Mouse (Mus musculus): ENCODE results near the gene Pak4.
A peak's percentile ranks its signal among the peaks of the same experiment; 100 is the strongest.
"Not testable (repeated sequence)": the region's sequence is repeated elsewhere in the genome, so short reads cannot be mapped to it uniquely, and the experiment has no call there.

Pak4 gene

GRCm38 (mm10) chr7:28597642-28598446 is at the start of gene Pak4, which contains the start of gene Samd4b:
Gene Pak4 (minus strand): TSS chr7:28598185.
Gene Samd4b (minus strand): TSS chr7:28598144.
- peak; percentile 96 for DNase-seq (ENCODE audit: low read depth, low spot score)

GRCm38 (mm10) chr7:28647016-28647415 is 49.0 kb upstream of the Pak4 start:
- DNase-seq (ENCODE audit: low read depth, low spot score), result no peak

DNA sequence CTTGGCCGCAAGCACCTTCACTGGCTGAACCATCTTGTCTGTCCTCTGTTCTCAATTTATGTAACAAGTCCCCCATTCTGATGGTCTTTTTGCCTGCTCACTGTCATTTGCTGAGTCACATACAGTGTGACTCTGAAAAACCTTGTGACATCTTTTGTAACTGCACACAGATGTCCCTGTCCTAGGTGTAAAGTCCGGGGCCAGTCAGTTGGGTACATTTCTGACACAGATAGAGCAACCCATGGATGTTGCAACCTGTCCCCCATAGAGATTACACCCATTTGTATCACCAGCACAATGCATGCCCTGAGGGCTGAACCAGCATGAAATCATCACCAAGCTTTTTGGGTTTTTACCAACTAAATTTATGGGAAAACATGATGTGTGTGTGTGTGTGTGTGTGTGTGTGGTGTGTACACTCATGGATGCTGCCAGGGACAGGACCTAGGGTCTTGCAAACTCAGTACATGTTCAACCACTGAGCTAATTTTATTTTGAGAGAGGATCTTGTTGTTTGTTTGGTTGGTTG is 48.0 kb upstream of the Pak4 start:
- DNase-seq (ENCODE audit: low read depth, low spot score), result no peak

- no peak for DNase-seq (ENCODE audit: low read depth, low spot score)
Measured at GRCm38 (mm10) chr7:28645366-28645765, 47.4 kb upstream of the Pak4 start.

- DNase-seq (ENCODE audit: low read depth, low spot score), result no peak
Measured at GRCm38 (mm10) chr7:28641546-28641945, 43.6 kb upstream of the Pak4 start.

DNA sequence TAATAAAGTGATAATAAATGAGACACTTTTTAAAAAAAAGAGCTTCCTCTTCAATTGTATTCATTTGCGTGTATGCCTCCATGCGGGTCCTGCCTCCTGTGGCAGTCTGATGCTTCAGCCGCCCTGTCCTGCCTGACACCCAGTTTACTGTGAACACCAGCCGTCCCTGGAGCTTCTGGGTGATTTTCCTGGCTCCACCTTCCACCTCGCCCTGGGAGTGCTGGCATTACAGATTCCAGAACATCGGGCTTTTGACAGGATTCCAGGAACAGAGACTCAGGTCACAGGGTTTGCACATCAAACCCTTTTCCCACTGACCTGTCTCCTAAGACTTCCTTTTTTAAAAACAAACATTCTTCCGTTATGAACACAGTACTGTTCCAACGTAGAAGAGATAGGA is 39.5 kb upstream of the Pak4 start:
- DNase-seq (ENCODE audit: low read depth, low spot score), result no peak

GRCm38 (mm10) chr7:28634128-28634527 is 36.1 kb upstream of the Pak4 start:
- DNase-seq (ENCODE audit: low read depth, low spot score), result no peak

GRCm38 (mm10) chr7:28631073-28631472 is 33.1 kb upstream of the Pak4 start, which contains the start of gene Acp7:
Gene Acp7 (minus strand): TSS chr7:28631332.
- DNase-seq (ENCODE audit: low read depth, low spot score), result no peak

GRCm38 (mm10) chr7:28624791-28625190 is 26.8 kb upstream of the Pak4 start:
- DNase-seq (ENCODE audit: low read depth, low spot score), result no peak

GRCm38 (mm10) chr7:28619098-28619715 is 21.2 kb upstream of the Pak4 start:
- no peak for DNase-seq (ENCODE audit: low read depth, low spot score)

GRCm38 (mm10) chr7:28605951-28606350 is 8.0 kb upstream of the Pak4 start:
- DNase-seq (ENCODE audit: low read depth, low spot score), result no peak

DNA sequence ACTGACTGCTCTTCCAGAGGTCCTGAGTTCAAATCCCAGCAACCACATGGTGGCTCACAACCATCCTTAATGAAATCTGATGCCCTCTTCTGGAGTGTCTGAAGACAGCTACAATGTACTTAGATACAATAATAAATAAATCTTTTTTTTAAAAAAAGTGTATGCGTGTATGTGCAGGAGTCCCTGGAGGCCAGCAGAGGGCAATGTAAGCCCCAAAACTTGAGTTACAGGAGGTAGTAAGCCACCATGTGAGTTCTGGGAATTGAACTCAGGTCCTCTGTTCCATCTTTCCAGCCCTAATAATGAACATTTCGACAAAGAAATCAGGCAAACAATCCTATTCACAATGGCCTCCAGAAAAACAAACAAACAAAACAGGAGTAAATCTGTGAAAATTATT is 5.8 kb upstream of the Pak4 start:
- DNase-seq (ENCODE audit: low read depth, low spot score), result not testable (repeated sequence)

DNA sequence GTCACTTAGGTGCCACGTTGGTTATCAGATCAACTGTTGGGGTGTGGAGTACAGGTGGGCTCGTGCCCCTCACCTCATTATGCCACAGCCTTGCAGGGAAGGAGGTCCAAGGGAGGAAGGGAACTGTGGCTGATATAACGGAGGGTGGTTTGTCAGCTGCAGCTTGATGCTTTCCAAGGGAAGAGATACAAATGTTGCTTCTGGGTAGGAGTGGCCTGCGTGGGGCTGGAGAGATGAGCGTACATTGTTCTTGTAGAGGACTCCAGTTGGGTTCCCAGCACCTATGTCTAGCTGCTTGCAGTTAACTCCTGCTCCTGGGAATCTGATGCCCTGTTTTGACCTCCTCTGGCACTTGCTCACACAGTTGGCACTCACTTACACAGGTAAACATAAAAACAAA is 5.2 kb upstream of the Pak4 start:
- no peak for DNase-seq (ENCODE audit: low read depth, low spot score)

- no peak for DNase-seq (ENCODE audit: low read depth, low spot score)
Measured at GRCm38 (mm10) chr7:28601668-28602067, 3.7 kb upstream of the Pak4 start.

- no peak for DNase-seq (ENCODE audit: low read depth, low spot score)
Measured at GRCm38 (mm10) chr7:28601029-28601428, 3.0 kb upstream of the Pak4 start.

DNA sequence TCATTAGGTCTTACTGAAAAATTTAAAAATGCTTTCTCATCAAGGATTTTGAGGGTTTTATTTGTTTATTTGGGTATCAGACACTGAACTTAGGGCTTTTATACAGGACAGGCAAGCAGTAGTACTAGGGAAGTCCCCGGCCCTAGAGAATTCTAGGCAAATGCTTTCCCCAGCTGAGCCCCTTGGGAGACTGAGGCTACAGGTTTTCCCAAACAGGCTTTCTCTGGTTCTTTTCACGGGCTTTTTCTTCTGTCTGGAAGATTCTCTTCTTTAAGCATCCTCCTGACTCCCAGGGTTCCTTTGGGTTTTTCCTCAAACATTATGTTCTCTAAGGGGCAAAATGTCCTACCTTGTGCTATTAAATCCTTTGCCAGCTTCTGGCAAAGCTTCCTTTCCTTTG is 966 bp upstream of the Pak4 start:
- DNase-seq (ENCODE audit: low read depth, low spot score), result no peak

DNA sequence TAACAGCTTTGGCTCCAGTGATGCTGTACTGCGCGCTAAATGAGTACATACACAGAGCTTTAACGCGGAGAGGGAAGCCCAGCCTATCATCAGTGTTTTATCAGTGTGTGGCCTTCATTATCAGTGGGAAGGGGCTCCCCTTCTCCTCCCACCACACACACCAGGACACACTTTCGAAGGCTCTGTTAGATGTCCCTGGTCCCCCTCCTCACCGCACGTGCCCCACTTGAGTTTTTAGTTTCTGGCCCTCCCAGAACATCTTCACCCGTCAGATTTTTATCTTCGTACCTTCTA is 761 bp downstream of the Pak4 start:
- no peak for DNase-seq (ENCODE audit: low read depth, low spot score)

GRCm38 (mm10) chr7:28596436-28597276 is 1.3 kb downstream of the Pak4 start:
- no peak for DNase-seq (ENCODE audit: low read depth, low spot score)

DNA sequence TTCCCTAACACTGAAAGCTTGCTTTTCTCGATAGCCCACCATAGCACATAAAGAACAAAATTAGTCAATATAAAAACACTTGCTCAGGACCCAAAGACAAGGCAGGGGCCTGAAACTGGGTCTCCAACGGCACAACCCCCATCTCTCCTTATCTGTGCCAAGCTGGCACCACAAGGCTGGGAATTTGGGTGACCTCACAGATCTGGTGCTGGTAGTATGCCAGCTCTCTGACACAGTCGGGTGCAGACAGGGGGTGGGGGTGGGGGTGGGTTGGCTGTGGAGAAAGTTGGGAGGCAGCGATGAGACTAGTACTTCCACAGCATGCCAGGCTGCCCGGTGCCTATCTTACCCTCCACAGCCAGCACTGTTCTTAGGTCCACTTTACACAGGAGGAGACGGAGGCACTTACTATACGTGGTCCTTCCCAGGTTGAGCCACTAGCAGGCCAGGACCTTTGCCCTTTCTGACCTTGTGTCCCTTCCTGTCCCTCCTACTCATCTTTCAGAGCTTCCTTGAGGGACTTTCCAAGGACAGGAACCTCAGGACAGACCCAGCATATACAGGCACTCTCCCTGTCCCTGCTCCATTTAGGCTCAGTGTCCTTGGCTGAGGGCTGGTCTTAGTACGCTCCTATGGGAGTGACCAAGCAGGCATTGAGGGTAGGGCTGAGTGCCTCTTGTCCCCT is 2.1 kb downstream of the Pak4 start:
- DNase-seq (ENCODE audit: low read depth, low spot score), result no peak

- DNase-seq (ENCODE audit: low read depth, low spot score), result no peak
Measured at GRCm38 (mm10) chr7:28593206-28594111, 4.5 kb downstream of the Pak4 start.

DNA sequence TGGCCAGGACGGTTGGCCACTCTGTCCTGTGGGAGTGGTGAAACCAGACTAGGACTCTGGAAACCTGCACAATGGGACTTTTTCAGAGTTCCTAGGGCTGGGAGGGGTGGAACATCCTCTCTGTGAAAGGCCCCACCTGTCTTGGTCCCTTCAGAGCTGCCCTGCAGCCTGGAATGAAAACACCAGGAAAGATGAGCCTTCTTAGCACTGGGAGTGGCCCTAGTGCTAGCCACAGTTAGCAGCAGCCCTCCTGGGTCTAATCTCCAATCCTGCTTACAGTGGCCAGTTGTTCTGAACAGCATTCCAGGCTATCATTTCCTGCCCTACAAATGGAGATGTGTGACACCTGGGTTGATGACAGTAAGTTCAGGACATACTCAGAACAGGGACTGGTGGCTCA is 6.1 kb downstream of the Pak4 start:
- no peak for DNase-seq (ENCODE audit: low read depth, low spot score)
